Comparison of ENCODE assay signal across 31 mouse cellular contexts in genomic region chr8:48203611-48204010, GRCm38 (mm10).
A peak's percentile ranks its signal among the peaks of the same experiment; 100 is the strongest.
DNase-seq lines count a peak whose midpoint lies in the region; ATAC-seq and TF ChIP-seq lines count a peak whose summit lies in the region.
"Had no signal": no experiment of that assay in that cellular context is flagged by ENCODE, and none has a peak within 500 bp of the region (broad histone marks: within the 10 kb centered on the region; RNA-seq: fewer than 3 reads in every experiment).

No protein-coding gene starts in this region.

- no peak overlapping the region for H3K4me3 ChIP-seq in forebrain, embryonic 14.5 days (ENCODE audit: low read depth, low read length)
- H3K4me3 ChIP-seq in forebrain, postnatal 0 days (ENCODE audit: low read depth, low read length): no peak overlapping the region
- H3K4me3 ChIP-seq in hindbrain, embryonic 16.5 days (ENCODE audit: low read length): no peak overlapping the region
- H3K4me3 ChIP-seq in neural tube, embryonic 15.5 days (replicated peaks): no peak overlapping the region
- H3K4me3 ChIP-seq: embryonic facial prominence, embryonic 10.5 days; embryonic facial prominence, embryonic 15.5 days; forebrain, embryonic 15.5 days; heart, embryonic 13.5 days; hindbrain, embryonic 15.5 days; intestine, embryonic 15.5 days; layer of hippocampus, adult 2 months; left cerebral cortex, adult 2 months; midbrain, embryonic 10.5 days; midbrain, embryonic 15.5 days; stomach, embryonic 15.5 days had no signal

- no peaks in the 10 kb centered on the region for H3K36me3 ChIP-seq in forebrain, embryonic 14.5 days (ENCODE audit: control insufficient read depth, insufficient read depth, low read length)
- no peaks in the 10 kb centered on the region for H3K36me3 ChIP-seq in forebrain, postnatal 0 days (ENCODE audit: insufficient read depth)
- H3K36me3 ChIP-seq in hindbrain, embryonic 16.5 days (ENCODE audit: control insufficient read depth, insufficient read depth, low read length): no peaks in the 10 kb centered on the region
- no peaks in the 10 kb centered on the region for H3K36me3 ChIP-seq in neural tube, embryonic 15.5 days
- H3K36me3 ChIP-seq: embryonic facial prominence, embryonic 10.5 days; embryonic facial prominence, embryonic 15.5 days; forebrain, embryonic 15.5 days; heart, embryonic 13.5 days; hindbrain, embryonic 15.5 days; intestine, embryonic 15.5 days; midbrain, embryonic 10.5 days; midbrain, embryonic 15.5 days; stomach, embryonic 15.5 days had no signal

- ATAC-seq in forebrain, embryonic 14.5 days: 0 out of 2 replicates have a peak, but pooled peaks have one; percentile 23
- ATAC-seq in forebrain, postnatal 0 days: no peak
- 0 out of 2 replicates have a peak, but pooled peaks have one; percentile 43 for ATAC-seq in hindbrain, embryonic 16.5 days
- peak; percentile 43; the same call in 1 of the 2 replicates for ATAC-seq in neural tube, embryonic 15.5 days (ENCODE audit: low FRiP score)
- ATAC-seq: activated CD4-positive, CD25-positive, alpha-beta regulatory T cell, adult 4 months; intestine, embryonic 15.5 days had no signal

- DNase-seq in forebrain, embryonic 14.5 days (ENCODE audit: low spot score): no peak
- no peak for DNase-seq in forebrain, postnatal 0 days
- peak; percentile 55 for DNase-seq in testis, postnatal 14 days (ENCODE audit: low spot score)
- no peak for DNase-seq in testis, postnatal 10 days (ENCODE audit: low spot score)
- no peak for DNase-seq in heart, postnatal 14 days
- DNase-seq in lung, postnatal 36 days: no peak
- DNase-seq: adrenal gland, adult 2 months; heart, postnatal 10 days; kidney, adult 2 months; kidney, postnatal 36 days; liver; lung, adult 2 months; lung, postnatal 14 days; right cerebral cortex, postnatal 25 days; thymus, adult 18-20 months; thymus, postnatal 25 days had no signal

- H3K9ac ChIP-seq in forebrain, embryonic 14.5 days (ENCODE audit: low read length): no peak overlapping the region
- H3K9ac ChIP-seq in forebrain, postnatal 0 days: no peak overlapping the region
- H3K9ac ChIP-seq in hindbrain, embryonic 16.5 days (ENCODE audit: low read depth, low read length): no peak overlapping the region; the same call in 1 of the 2 replicates
- H3K9ac ChIP-seq in neural tube, embryonic 15.5 days (replicated peaks): no peak overlapping the region
- H3K9ac ChIP-seq: embryonic facial prominence, embryonic 15.5 days; forebrain, embryonic 15.5 days; heart, embryonic 13.5 days; hindbrain, embryonic 15.5 days; intestine, embryonic 15.5 days; liver, embryonic 14.5 days; midbrain, embryonic 15.5 days; stomach, embryonic 15.5 days had no signal

- H3K4me2 ChIP-seq in forebrain, embryonic 14.5 days (ENCODE audit: low read length): no peak overlapping the region
- H3K4me2 ChIP-seq in forebrain, postnatal 0 days (ENCODE audit: low read depth): no peak overlapping the region
- H3K4me2 ChIP-seq in hindbrain, embryonic 16.5 days (ENCODE audit: low read length): no peak overlapping the region
- H3K4me2 ChIP-seq in neural tube, embryonic 15.5 days: no peak overlapping the region
- H3K4me2 ChIP-seq: embryonic facial prominence, embryonic 15.5 days; forebrain, embryonic 15.5 days; heart, embryonic 13.5 days; hindbrain, embryonic 15.5 days; intestine, embryonic 15.5 days; midbrain, embryonic 15.5 days; stomach, embryonic 15.5 days had no signal

- TF ChIP-seq CTCF in forebrain, postnatal 0 days (IDR thresholded peaks at IDR 0.05; ENCODE audit: low read depth): no peak

- no peaks in the 10 kb centered on the region for H3K4me1 ChIP-seq in forebrain, embryonic 14.5 days (ENCODE audit: control insufficient read depth, insufficient read depth, low read length)
- H3K4me1 ChIP-seq in forebrain, postnatal 0 days (ENCODE audit: insufficient read depth): no peaks in the 10 kb centered on the region
- peaks cover 4% of the 10 kb centered on the region for H3K4me1 ChIP-seq in hindbrain, embryonic 16.5 days (ENCODE audit: control insufficient read depth, insufficient read depth, low read depth, low read length)
- peaks cover 14% of the 10 kb centered on the region for H3K4me1 ChIP-seq in neural tube, embryonic 15.5 days
- H3K4me1 ChIP-seq: forebrain, embryonic 15.5 days; heart, embryonic 13.5 days; intestine, embryonic 15.5 days; stomach, embryonic 15.5 days had no signal

- whole genome bisulfite sequencing in forebrain, embryonic 14.5 days: 68% methylated on average over 9 of the region's 9 CpGs
- WGBS in forebrain, postnatal 0 days: 56% methylated on average over 9 of the region's 9 CpGs
- WGBS in hindbrain, embryonic 16.5 days: 64% methylated on average over 9 of the region's 9 CpGs
- WGBS in neural tube, embryonic 15.5 days: 69% methylated on average over 9 of the region's 9 CpGs

- no peaks in the 10 kb centered on the region for H3K27me3 ChIP-seq in forebrain, embryonic 14.5 days (replicated peaks; ENCODE audit: control insufficient read depth, insufficient read depth, low read length)
- H3K27me3 ChIP-seq in forebrain, postnatal 0 days (ENCODE audit: insufficient read depth, low read length): no peaks in the 10 kb centered on the region
- no peaks in the 10 kb centered on the region for H3K27me3 ChIP-seq in hindbrain, embryonic 16.5 days (replicated peaks; ENCODE audit: control insufficient read depth, insufficient read depth, low read length)
- H3K27me3 ChIP-seq in neural tube, embryonic 15.5 days (replicated peaks): 0 out of 2 replicates have a peak, but pooled peaks cover 2% of the 10 kb centered on the region
- H3K27me3 ChIP-seq: embryonic facial prominence, embryonic 15.5 days; forebrain, embryonic 15.5 days; heart, embryonic 13.5 days; hindbrain, embryonic 15.5 days; intestine, embryonic 15.5 days; midbrain, embryonic 15.5 days; stomach, embryonic 15.5 days had no signal

- no peak overlapping the region for H3K27ac ChIP-seq in forebrain, embryonic 14.5 days (ENCODE audit: low read depth, low read length)
- H3K27ac ChIP-seq in forebrain, postnatal 0 days (ENCODE audit: low read depth, low read length): no peak overlapping the region
- no peak overlapping the region for H3K27ac ChIP-seq in hindbrain, embryonic 16.5 days (ENCODE audit: low read depth, low read length)
- no peak overlapping the region for H3K27ac ChIP-seq in neural tube, embryonic 15.5 days (replicated peaks)
- H3K27ac ChIP-seq: embryonic facial prominence, embryonic 10.5 days; embryonic facial prominence, embryonic 15.5 days; forebrain, embryonic 15.5 days; heart, embryonic 13.5 days; hindbrain, embryonic 15.5 days; intestine, embryonic 15.5 days; layer of hippocampus, adult 2 months; left cerebral cortex, adult 2 months; liver, embryonic 14.5 days; midbrain, embryonic 15.5 days; stomach, embryonic 15.5 days had no signal

- intact Hi-C loops in heart, postnatal 14 days (cut with DNase I): no loop called here

- H3K9me3 ChIP-seq in forebrain, embryonic 14.5 days (replicated peaks; ENCODE audit: control insufficient read depth, low read length): no peaks in the 10 kb centered on the region
- no peaks in the 10 kb centered on the region for H3K9me3 ChIP-seq in forebrain, postnatal 0 days (ENCODE audit: low read length)
- no peaks in the 10 kb centered on the region for H3K9me3 ChIP-seq in hindbrain, embryonic 16.5 days (ENCODE audit: control insufficient read depth, low read length)
- H3K9me3 ChIP-seq in neural tube, embryonic 15.5 days (replicated peaks): no peaks in the 10 kb centered on the region
- H3K9me3 ChIP-seq: embryonic facial prominence, embryonic 10.5 days; embryonic facial prominence, embryonic 15.5 days; forebrain, embryonic 15.5 days; heart, embryonic 13.5 days; hindbrain, embryonic 15.5 days; intestine, embryonic 15.5 days; midbrain, embryonic 10.5 days; midbrain, embryonic 15.5 days; stomach, embryonic 15.5 days had no signal
